Mouse (Mus musculus): ENCODE measurements around the gene Trim8. TPM values are rescaled to one million over a fixed set of nuclear protein-coding genes. Genes with fewer than 3 reads are reported as not detected.
A peak's percentile ranks its signal among the peaks of the same experiment; 100 is the strongest.

Trim8 gene
- polyA plus RNA-seq, 1 experiment from 2014 or later, result 17.8 TPM

GRCm38 (mm10) chr19:46495136-46495535 is 6.4 kb upstream of the Trim8 start:
- Histone ChIP-seq H3K4me2 (ENCODE audit: low read depth, low read length) (no peak overlapping the region), H3K27ac (replicated peaks; ENCODE audit: low read depth, low read length) (no peak overlapping the region), H3K4me3 (ENCODE audit: low read depth, low read length) (no peak overlapping the region), H3K36me3 (replicated peaks; ENCODE audit: control insufficient read depth, insufficient read depth, low read depth, low read length) (no peaks in the 10 kb centered on the region), H3K4me1 (ENCODE audit: control insufficient read depth, insufficient read depth, low read length) (no peaks in the 10 kb centered on the region), H3K9me3 (replicated peaks; ENCODE audit: control insufficient read depth, low read length) (no peaks in the 10 kb centered on the region), H3K9ac (replicated peaks; ENCODE audit: low read length) (no peak overlapping the region), H3K27me3 (ENCODE audit: control insufficient read depth, insufficient read depth, low read length) (no peaks in the 10 kb centered on the region)
- no peak for DNase-seq (ENCODE audit: low spot score)
- 80% methylated on average over 8 of the region's 8 CpGs for WGBS
- no peak for ATAC-seq (replicated peaks; ENCODE audit: insufficient number of reproducible peaks, low FRiP score, low TSS enrichment, low read depth)

- Histone ChIP-seq H3K4me1 (ENCODE audit: control insufficient read depth, insufficient read depth, low read length) (no peaks in the 10 kb centered on the region), H3K27ac (replicated peaks; ENCODE audit: low read depth, low read length) (no peak overlapping the region)
- no peak for ATAC-seq (replicated peaks; ENCODE audit: insufficient number of reproducible peaks, low FRiP score, low TSS enrichment, low read depth)
Measured at GRCm38 (mm10) chr19:46497230-46497629, 4.3 kb upstream of the Trim8 start.

GRCm38 (mm10) chr19:46499539-46499835 is 2.0 kb upstream of the Trim8 start:
- Histone ChIP-seq H3K9me3 (replicated peaks; ENCODE audit: control insufficient read depth, low read length) (no peaks in the 10 kb centered on the region), H3K27ac (replicated peaks; ENCODE audit: low read depth, low read length) (0 out of 2 replicates have a peak overlapping the region, but pooled peaks have one; percentile 11), H3K4me3 (ENCODE audit: low read depth, low read length) (0 out of 2 replicates have a peak overlapping the region, but pooled peaks have one; percentile 93), H3K4me1 (ENCODE audit: control insufficient read depth, insufficient read depth, low read length) (no peaks in the 10 kb centered on the region; the same call in 1 of the 2 replicates), H3K9ac (replicated peaks; ENCODE audit: low read length) (no peak overlapping the region), H3K27me3 (ENCODE audit: control insufficient read depth, insufficient read depth, low read length) (no peaks in the 10 kb centered on the region), H3K4me2 (ENCODE audit: low read depth, low read length) (no peak overlapping the region), H3K36me3 (replicated peaks; ENCODE audit: control insufficient read depth, insufficient read depth, low read depth, low read length) (no peaks in the 10 kb centered on the region; the same call in 1 of the 2 replicates)
- ATAC-seq (replicated peaks; ENCODE audit: insufficient number of reproducible peaks, low FRiP score, low TSS enrichment, low read depth), result no peak
- WGBS, result 1% methylated on average over 3 of the region's 3 CpGs
- DNase-seq (ENCODE audit: low spot score), result no peak

More at GRCm38 (mm10) chr19:46497230-46497629, 4.3 kb upstream of the Trim8 start:
- Histone ChIP-seq H3K9ac (replicated peaks; ENCODE audit: low read length) (no peak overlapping the region), H3K36me3 (replicated peaks; ENCODE audit: control insufficient read depth, insufficient read depth, low read depth, low read length) (no peaks in the 10 kb centered on the region), H3K4me3 (ENCODE audit: low read depth, low read length) (no peak overlapping the region), H3K27me3 (ENCODE audit: control insufficient read depth, insufficient read depth, low read length) (no peaks in the 10 kb centered on the region), H3K4me2 (ENCODE audit: low read depth, low read length) (no peak overlapping the region), H3K9me3 (replicated peaks; ENCODE audit: control insufficient read depth, low read length) (no peaks in the 10 kb centered on the region)
- no peak for DNase-seq (ENCODE audit: low spot score)
- 54% methylated on average over 2 of the region's 2 CpGs for WGBS

GRCm38 (mm10) chr19:46499836-46500580 is 1.5 kb upstream of the Trim8 start:
- under 1% methylated on average over 47 of the region's 52 CpGs for WGBS
- no peaks in the 10 kb centered on the region; the same call in 1 of the 2 replicates for H3K36me3 ChIP-seq (replicated peaks; ENCODE audit: control insufficient read depth, insufficient read depth, low read depth, low read length)
- no peaks in the 10 kb centered on the region for H3K9me3 ChIP-seq (replicated peaks; ENCODE audit: control insufficient read depth, low read length)
- no peaks in the 10 kb centered on the region for H3K27me3 ChIP-seq (ENCODE audit: control insufficient read depth, insufficient read depth, low read length)
- DNase-seq (ENCODE audit: low spot score), result peak; percentile 100
- peak overlapping the region; percentile 93 for H3K4me3 ChIP-seq (ENCODE audit: low read depth, low read length)
- peak; percentile 72 for ATAC-seq (replicated peaks; ENCODE audit: insufficient number of reproducible peaks, low FRiP score, low TSS enrichment, low read depth)
- no peaks in the 10 kb centered on the region; the same call in none of the 2 replicates for H3K4me1 ChIP-seq (ENCODE audit: control insufficient read depth, insufficient read depth, low read length)
- H3K27ac ChIP-seq (replicated peaks; ENCODE audit: low read depth, low read length), result peak overlapping the region; percentile 97
- H3K4me2 ChIP-seq (ENCODE audit: low read depth, low read length), result peak overlapping the region; percentile 94
- H3K9ac ChIP-seq (replicated peaks; ENCODE audit: low read length), result peak overlapping the region; percentile 86

- Histone ChIP-seq H3K9me3 (replicated peaks; ENCODE audit: control insufficient read depth, low read length) (no peaks in the 10 kb centered on the region), H3K4me1 (ENCODE audit: control insufficient read depth, insufficient read depth, low read length) (no peaks in the 10 kb centered on the region; the same call in none of the 2 replicates), H3K4me3 (ENCODE audit: low read depth, low read length) (peak overlapping the region; percentile 93), H3K9ac (replicated peaks; ENCODE audit: low read length) (peak overlapping the region; percentile 86), H3K4me2 (ENCODE audit: low read depth, low read length) (peak overlapping the region; percentile 94), H3K36me3 (replicated peaks; ENCODE audit: control insufficient read depth, insufficient read depth, low read depth, low read length) (no peaks in the 10 kb centered on the region; the same call in 1 of the 2 replicates), H3K27me3 (ENCODE audit: control insufficient read depth, insufficient read depth, low read length) (no peaks in the 10 kb centered on the region), H3K27ac (replicated peaks; ENCODE audit: low read depth, low read length) (peak overlapping the region; percentile 97)
- DNase-seq (ENCODE audit: low spot score) (peak; percentile 83), ATAC-seq (replicated peaks; ENCODE audit: insufficient number of reproducible peaks, low FRiP score, low TSS enrichment, low read depth) (0 out of 2 replicates have a peak, but pooled peaks have one; percentile 16)
- under 1% methylated on average over 32 of the region's 50 CpGs for WGBS
Measured at GRCm38 (mm10) chr19:46500581-46501341, 741 bp upstream of the Trim8 start.

GRCm38 (mm10) chr19:46502069-46502455 is 560 bp downstream of the Trim8 start:
- DNase-seq (ENCODE audit: low spot score), result peak; percentile 66

GRCm38 (mm10) chr19:46502471-46503166 is 1.1 kb downstream of the Trim8 start:
- Histone ChIP-seq H3K27me3 (ENCODE audit: control insufficient read depth, insufficient read depth, low read length) (no peaks in the 10 kb centered on the region), H3K36me3 (replicated peaks; ENCODE audit: control insufficient read depth, insufficient read depth, low read depth, low read length) (no peaks in the 10 kb centered on the region; the same call in none of the 2 replicates), H3K27ac (replicated peaks; ENCODE audit: low read depth, low read length) (peak overlapping the region; percentile 97), H3K9me3 (replicated peaks; ENCODE audit: control insufficient read depth, low read length) (no peaks in the 10 kb centered on the region), H3K4me3 (ENCODE audit: low read depth, low read length) (peak overlapping the region; percentile 93), H3K4me1 (ENCODE audit: control insufficient read depth, insufficient read depth, low read length) (peaks cover 3% of the 10 kb centered on the region), H3K9ac (replicated peaks; ENCODE audit: low read length) (peak overlapping the region; percentile 97), H3K4me2 (ENCODE audit: low read depth, low read length) (peak overlapping the region; percentile 94)
- DNase-seq (ENCODE audit: low spot score), result peak; percentile 68
- ATAC-seq (replicated peaks; ENCODE audit: insufficient number of reproducible peaks, low FRiP score, low TSS enrichment, low read depth), result no peak
- WGBS, result under 1% methylated on average over 53 of the region's 53 CpGs

More at GRCm38 (mm10) chr19:46502069-46502455, 560 bp downstream of the Trim8 start:
- Histone ChIP-seq H3K27me3 (ENCODE audit: control insufficient read depth, insufficient read depth, low read length) (no peaks in the 10 kb centered on the region), H3K27ac (replicated peaks; ENCODE audit: low read depth, low read length) (peak overlapping the region; percentile 97), H3K9me3 (replicated peaks; ENCODE audit: control insufficient read depth, low read length) (no peaks in the 10 kb centered on the region), H3K36me3 (replicated peaks; ENCODE audit: control insufficient read depth, insufficient read depth, low read depth, low read length) (no peaks in the 10 kb centered on the region; the same call in none of the 2 replicates), H3K9ac (replicated peaks; ENCODE audit: low read length) (peak overlapping the region; percentile 97), H3K4me1 (ENCODE audit: control insufficient read depth, insufficient read depth, low read length) (peaks cover 3% of the 10 kb centered on the region), H3K4me2 (ENCODE audit: low read depth, low read length) (peak overlapping the region; percentile 94), H3K4me3 (ENCODE audit: low read depth, low read length) (peak overlapping the region; percentile 93)
- no peak for ATAC-seq (replicated peaks; ENCODE audit: insufficient number of reproducible peaks, low FRiP score, low TSS enrichment, low read depth)
- under 1% methylated on average over 35 of the region's 46 CpGs for whole genome bisulfite sequencing
